Mouse (Mus musculus) neural tube, embryonic 13.5 days (tissue): ENCODE data around the gene Cnmd. TPM values are rescaled to one million over a fixed set of nuclear protein-coding genes. Genes with fewer than 3 reads are reported as not detected.
A peak's percentile ranks its signal among the peaks of the same experiment; 100 is the strongest.

Source experiments
- ATAC-seq: fragments of 200-750 bp; cut with Nextera tagmentation; 2 replicates; pipeline ENCODE4 v1.8.0; 2017; ENCODE audit warnings: low read depth, mild to moderate bottlenecking, moderate TSS enrichment, moderate library complexity
- H3K27ac ChIP-seq: fragments of 300-500 bp; sonication (generic); replicated peaks from 2 replicates; pipeline ENCODE4 v1.5.1; 2015; ENCODE audit warnings: moderate library complexity, mild to moderate bottlenecking, inconsistent platforms
- H3K27me3 ChIP-seq: fragments of 300-500 bp; sonication (generic); 2 replicates; pipeline ENCODE4 v1.6.1; 2015; ENCODE audit warnings: mild to moderate bottlenecking, inconsistent platforms
- H3K36me3 ChIP-seq: fragments of 300-500 bp; sonication (generic); 2 replicates; pipeline ENCODE4 v1.6.1; 2015; ENCODE audit warnings: mild to moderate bottlenecking, inconsistent platforms
- H3K4me1 ChIP-seq: fragments of 300-500 bp; sonication (generic); replicated peaks from 2 replicates; pipeline ENCODE4 v1.6.1; 2015; ENCODE audit warnings: inconsistent platforms
- H3K4me2 ChIP-seq: fragments of 300-500 bp; sonication (generic); 2 replicates; pipeline ENCODE4 v1.6.1; 2015; ENCODE audit warnings: inconsistent platforms, mild to moderate bottlenecking, moderate library complexity
- H3K4me3 ChIP-seq: fragments of 300-500 bp; sonication (generic); 2 replicates; pipeline ENCODE4 v1.5.1; 2015; ENCODE audit warnings: mild to moderate bottlenecking, inconsistent platforms
- H3K9ac ChIP-seq: fragments of 300-500 bp; sonication (generic); 2 replicates; pipeline ENCODE4 v1.6.1; 2015; ENCODE audit warnings: moderate library complexity, mild to moderate bottlenecking, inconsistent platforms
- H3K9me3 ChIP-seq: fragments of 300-500 bp; sonication (generic); 2 replicates; pipeline ENCODE4 v1.6.1; 2016; ENCODE audit warnings: inconsistent platforms
- WGBS: fragments of 180-500 bp; shearing (Covaris S2); methylation state at CpG from one replicate; pipeline ENCODE4 v1.1.7; 2015; 5-methylcytosine and 5-hydroxymethylcytosine counted together
- polyA plus RNA-seq: library from polyadenylated mRNA; unstranded; fragments of >200 nt; fragmentation: Nextera tagmentation; extraction: Ambion mirVana; gene quantifications from 2 replicates; pipeline ENCODE4 v1.2.1, GENCODE M21; 2015

The Cnmd gene
- polyA plus RNA-seq = 25.6 and 32.1 TPM in 2 replicates

GRCm38 (mm10) chr14:79662001-79662400, at the start of gene Cnmd:
TSS of gene Cnmd (minus strand) at chr14:79662170.
- Histone ChIP-seq H3K27ac (peak within 1 kb of the TSS; percentile 66), H3K27me3 (no peaks in the 10 kb centered on the region), H3K4me1 (peaks cover 47% of the 10 kb centered on the region), H3K4me2 (peak within 1 kb of the TSS; percentile 47), H3K9me3 (no peaks in the 10 kb centered on the region), H3K36me3 (no peaks in the 10 kb centered on the region), H3K9ac (peak within 1 kb of the TSS; percentile 48), H3K4me3 (peak within 1 kb of the TSS; percentile 26)
- no peak for ATAC-seq
- 65% methylated on average over 4 of the region's 4 CpGs for WGBS

GRCm38 (mm10) chr14:79711301-79711700, 49.3 kb upstream of the Cnmd start:
- H3K4me1 ChIP-seq = peaks cover 3% of the 10 kb centered on the region
- 59% methylated on average over 4 of the region's 4 CpGs for WGBS
- no peak for ATAC-seq

GRCm38 (mm10) chr14:79703523-79704172, 41.7 kb upstream of the Cnmd start:
- ATAC-seq = no peak
- no peak overlapping the region for H3K9ac ChIP-seq
- no peaks in the 10 kb centered on the region for H3K36me3 ChIP-seq
- no peak overlapping the region for H3K27ac ChIP-seq
- H3K4me1 ChIP-seq = peaks cover 22% of the 10 kb centered on the region
- H3K4me3 ChIP-seq = no peak overlapping the region
- 85% methylated on average over 22 of the region's 22 CpGs for WGBS
- no peak overlapping the region for H3K4me2 ChIP-seq
- H3K9me3 ChIP-seq = no peaks in the 10 kb centered on the region
- H3K27me3 ChIP-seq = no peaks in the 10 kb centered on the region

More at GRCm38 (mm10) chr14:79711301-79711700, 49.3 kb upstream of the Cnmd start:
- Histone ChIP-seq H3K27me3 (no peaks in the 10 kb centered on the region), H3K36me3 (no peaks in the 10 kb centered on the region), H3K4me2 (no peak overlapping the region), H3K4me3 (no peak overlapping the region), H3K9me3 (no peaks in the 10 kb centered on the region), H3K27ac (no peak overlapping the region), H3K9ac (no peak overlapping the region)

- H3K4me2 ChIP-seq = no peak overlapping the region
- 0 out of 2 replicates have a peak overlapping the region, but pooled peaks have one; percentile 50 for H3K27ac ChIP-seq
- 32% methylated on average over 5 of the region's 5 CpGs for WGBS
- H3K9me3 ChIP-seq = no peaks in the 10 kb centered on the region
- H3K27me3 ChIP-seq = no peaks in the 10 kb centered on the region
- no peak overlapping the region for H3K4me3 ChIP-seq
- H3K4me1 ChIP-seq = peaks cover 22% of the 10 kb centered on the region
- no peaks in the 10 kb centered on the region for H3K36me3 ChIP-seq
- no peak overlapping the region for H3K9ac ChIP-seq
- ATAC-seq = peak; percentile 21; the same call in 1 of the 2 replicates
Observed at GRCm38 (mm10) chr14:79701606-79702005, 39.6 kb upstream of the Cnmd start.

GRCm38 (mm10) chr14:79701054-79701453, 39.1 kb upstream of the Cnmd start:
- Histone ChIP-seq H3K4me1 (peaks cover 22% of the 10 kb centered on the region), H3K9me3 (no peaks in the 10 kb centered on the region), H3K27ac (peak overlapping the region; percentile 56), H3K4me2 (no peak overlapping the region), H3K36me3 (no peaks in the 10 kb centered on the region), H3K27me3 (no peaks in the 10 kb centered on the region), H3K4me3 (no peak overlapping the region), H3K9ac (no peak overlapping the region)
- peak; percentile 75 for ATAC-seq
- WGBS = 6% methylated on average over 7 of the region's 7 CpGs

GRCm38 (mm10) chr14:79699381-79699780, 37.4 kb upstream of the Cnmd start:
- H3K9me3 ChIP-seq = no peaks in the 10 kb centered on the region
- H3K36me3 ChIP-seq = no peaks in the 10 kb centered on the region
- peaks cover 22% of the 10 kb centered on the region for H3K4me1 ChIP-seq
- no peak overlapping the region for H3K9ac ChIP-seq
- no peak overlapping the region for H3K4me3 ChIP-seq
- no peaks in the 10 kb centered on the region for H3K27me3 ChIP-seq
- H3K27ac ChIP-seq = no peak overlapping the region
- WGBS = 56% methylated on average over 6 of the region's 6 CpGs
- no peak for ATAC-seq
- H3K4me2 ChIP-seq = no peak overlapping the region

GRCm38 (mm10) chr14:79690068-79690844, 28.3 kb upstream of the Cnmd start:
- ATAC-seq = no peak
- no peak overlapping the region for H3K27ac ChIP-seq
- 83% methylated on average over 7 of the region's 7 CpGs for WGBS
- no peaks in the 10 kb centered on the region for H3K9me3 ChIP-seq
- H3K4me1 ChIP-seq = peaks cover 11% of the 10 kb centered on the region; the same call in 1 of the 2 replicates
- H3K27me3 ChIP-seq = no peaks in the 10 kb centered on the region
- H3K36me3 ChIP-seq = no peaks in the 10 kb centered on the region
- H3K9ac ChIP-seq = no peak overlapping the region
- no peak overlapping the region for H3K4me2 ChIP-seq
- no peak overlapping the region for H3K4me3 ChIP-seq

- WGBS = 55% methylated on average over 5 of the region's 5 CpGs
- H3K9ac ChIP-seq = no peak overlapping the region
- peaks cover 19% of the 10 kb centered on the region for H3K4me1 ChIP-seq
- H3K27ac ChIP-seq = no peak overlapping the region
- no peak overlapping the region for H3K4me2 ChIP-seq
- ATAC-seq = no peak
- H3K36me3 ChIP-seq = no peaks in the 10 kb centered on the region
- no peak overlapping the region for H3K4me3 ChIP-seq
- H3K9me3 ChIP-seq = no peaks in the 10 kb centered on the region
- H3K27me3 ChIP-seq = no peaks in the 10 kb centered on the region
Observed at GRCm38 (mm10) chr14:79680652-79681051, 18.7 kb upstream of the Cnmd start.

GRCm38 (mm10) chr14:79677891-79678687, 16.1 kb upstream of the Cnmd start:
- no peak overlapping the region for H3K4me2 ChIP-seq
- WGBS = 52% methylated on average over 14 of the region's 14 CpGs

GRCm38 (mm10) chr14:79677108-79677753, 15.3 kb upstream of the Cnmd start:
- ATAC-seq = no peak
- no peak overlapping the region for H3K4me3 ChIP-seq
- no peaks in the 10 kb centered on the region for H3K27me3 ChIP-seq
- H3K4me2 ChIP-seq = no peak overlapping the region
- H3K36me3 ChIP-seq = no peaks in the 10 kb centered on the region
- 48% methylated on average over 15 of the region's 15 CpGs for WGBS
- H3K4me1 ChIP-seq = peaks cover 40% of the 10 kb centered on the region
- no peak overlapping the region for H3K9ac ChIP-seq
- H3K9me3 ChIP-seq = no peaks in the 10 kb centered on the region
- peak overlapping the region; percentile 42; the same call in 1 of the 2 replicates for H3K27ac ChIP-seq

More at GRCm38 (mm10) chr14:79677891-79678687, 16.1 kb upstream of the Cnmd start:
- H3K4me1 ChIP-seq = peaks cover 31% of the 10 kb centered on the region
- no peaks in the 10 kb centered on the region for H3K27me3 ChIP-seq
- H3K27ac ChIP-seq = no peak overlapping the region
- no peaks in the 10 kb centered on the region for H3K9me3 ChIP-seq
- H3K9ac ChIP-seq = no peak overlapping the region
- no peaks in the 10 kb centered on the region for H3K36me3 ChIP-seq
- no peak for ATAC-seq
- no peak overlapping the region for H3K4me3 ChIP-seq

- H3K4me3 ChIP-seq = no peak overlapping the region
- WGBS = 31% methylated on average over 17 of the region's 17 CpGs
- H3K27ac ChIP-seq = peak overlapping the region; percentile 62
- peak; percentile 62 for ATAC-seq
- H3K4me2 ChIP-seq = no peak overlapping the region
- H3K4me1 ChIP-seq = peaks cover 40% of the 10 kb centered on the region
- no peaks in the 10 kb centered on the region for H3K27me3 ChIP-seq
- H3K9me3 ChIP-seq = peaks cover 5% of the 10 kb centered on the region
- no peak overlapping the region for H3K9ac ChIP-seq
- H3K36me3 ChIP-seq = no peaks in the 10 kb centered on the region
Observed at GRCm38 (mm10) chr14:79673083-79674013, 11.4 kb upstream of the Cnmd start.
